Mouse (Mus musculus) cerebellum, adult 2 months (tissue): ENCODE measurements around the gene Mapre1.

Source experiments
- CTCF ChIP-seq: fragments of 200-500 bp; IDR thresholded peaks from 2 replicates; pipeline ENCODE4 v1.5.1; 2011; ENCODE audit warnings: low read depth, mild to moderate bottlenecking, control low read depth, low read length, moderate library complexity, borderline replicate concordance; ENCODE audit not compliant: insufficient read depth
- POLR2A ChIP-seq: fragments of 200-500 bp; IDR thresholded peaks from 2 replicates; pipeline ENCODE4 v1.6.1; 2011; ENCODE audit warnings: low read length, control low read depth, borderline replicate concordance; ENCODE audit not compliant: insufficient read depth

DNA sequence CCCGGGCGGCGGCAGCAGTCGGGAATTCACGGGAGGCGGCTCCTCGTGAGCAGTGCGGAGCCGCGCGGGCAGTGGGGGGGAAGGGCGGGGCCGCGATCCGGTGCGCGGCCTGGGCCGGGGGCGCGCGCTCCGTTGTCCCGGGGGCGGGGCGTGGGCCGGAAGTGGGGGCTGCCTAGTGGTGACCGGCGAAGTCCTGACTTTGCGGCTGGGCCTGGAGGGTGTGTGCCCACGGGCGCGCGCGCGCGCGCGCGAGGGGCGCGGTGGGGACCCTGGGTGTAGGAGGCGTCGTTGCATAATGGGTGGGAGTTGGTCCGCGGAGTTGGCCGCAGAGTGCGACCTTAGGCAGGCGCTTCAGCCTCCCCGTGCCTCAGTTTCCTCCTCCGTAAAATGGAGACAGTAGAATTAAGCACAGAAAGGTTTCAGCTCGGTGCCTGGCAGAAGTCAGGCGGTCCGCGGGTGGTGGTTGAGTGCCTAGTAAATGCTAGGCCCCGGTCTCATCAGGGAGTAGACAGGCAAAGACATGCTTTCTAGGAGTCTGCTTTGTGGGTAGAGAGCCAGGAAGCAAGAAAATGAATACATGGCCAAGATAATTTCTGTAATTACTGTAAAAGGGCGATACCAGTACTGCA, 477 bp downstream of the Mapre1 start:
- TF ChIP-seq CTCF (no peak), POLR2A (no peak)
